Mouse (Mus musculus) cerebellum, adult 9-11 months (tissue): ENCODE results near the gene Lrmda.

Experiments used
- DNase-seq: peaks from one replicate; pipeline ENCODE4 v3.0.0; 2022

Gene Lrmda

DNA sequence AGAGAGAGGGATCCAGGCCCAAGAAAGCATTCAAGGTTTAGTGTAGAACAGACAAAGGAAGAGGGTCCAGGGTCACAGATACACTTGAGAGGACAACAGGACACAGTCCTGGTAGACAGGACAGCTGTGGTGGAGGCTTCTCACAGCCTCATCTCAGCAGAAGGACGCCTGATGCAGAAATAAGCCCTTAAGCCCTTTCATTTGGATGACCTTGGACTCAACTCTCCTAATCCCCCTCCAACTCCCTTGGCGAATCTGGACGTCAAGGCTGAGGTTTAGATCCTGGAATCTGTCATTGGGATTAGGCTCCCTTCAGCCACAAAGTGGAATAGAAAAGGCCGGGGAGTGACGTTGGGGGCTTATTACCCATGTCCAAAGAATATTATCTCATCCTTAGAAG, 589.1 kb downstream of the Lrmda start:
- DNase-seq: no peak

DNA sequence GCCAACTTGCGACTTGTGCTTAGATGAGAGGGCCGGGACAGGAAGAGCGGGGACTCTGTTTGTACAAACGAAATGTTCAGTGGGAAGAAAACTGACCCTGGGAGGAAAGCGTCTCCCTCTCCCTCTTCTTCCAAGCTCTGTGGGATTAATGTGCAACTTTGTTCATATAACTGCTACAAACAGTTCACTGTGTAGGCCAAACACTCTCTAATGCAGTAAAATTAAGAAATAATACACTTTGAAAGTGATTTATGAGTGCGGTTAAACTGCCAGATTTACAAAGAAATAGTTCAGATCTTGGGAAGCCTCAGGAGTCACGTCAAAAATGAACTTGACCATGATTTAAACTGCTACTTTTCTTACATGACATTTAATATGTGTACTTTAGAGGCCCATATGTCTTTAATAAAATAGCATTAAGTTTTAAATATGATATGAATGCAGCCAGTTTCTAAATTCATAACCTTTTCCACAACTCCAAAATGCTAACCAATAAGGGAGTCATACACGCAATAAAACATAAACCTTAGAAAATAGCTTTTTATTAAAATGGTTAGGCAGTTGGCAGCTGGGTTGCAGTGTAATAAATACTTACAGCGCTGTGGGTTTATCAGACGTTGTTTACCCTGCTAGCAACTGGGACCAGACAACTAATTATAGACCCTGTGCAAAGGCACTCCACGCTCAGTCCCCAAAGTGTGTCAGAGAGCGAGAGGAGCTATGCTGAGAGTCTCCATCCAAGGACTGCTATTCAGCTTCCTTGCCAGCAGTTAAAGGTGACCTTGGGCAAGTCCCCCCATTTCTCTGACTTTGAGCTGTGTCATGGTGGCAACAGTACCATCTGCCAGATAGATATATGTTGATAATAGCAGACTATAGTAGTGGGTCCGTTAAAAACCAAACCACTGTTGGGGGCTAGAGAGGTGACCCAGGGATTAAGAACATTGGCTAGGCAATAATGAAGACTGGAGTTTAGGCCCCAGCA, 590.0 kb downstream of the Lrmda start:
- DNase-seq: no peak

DNA sequence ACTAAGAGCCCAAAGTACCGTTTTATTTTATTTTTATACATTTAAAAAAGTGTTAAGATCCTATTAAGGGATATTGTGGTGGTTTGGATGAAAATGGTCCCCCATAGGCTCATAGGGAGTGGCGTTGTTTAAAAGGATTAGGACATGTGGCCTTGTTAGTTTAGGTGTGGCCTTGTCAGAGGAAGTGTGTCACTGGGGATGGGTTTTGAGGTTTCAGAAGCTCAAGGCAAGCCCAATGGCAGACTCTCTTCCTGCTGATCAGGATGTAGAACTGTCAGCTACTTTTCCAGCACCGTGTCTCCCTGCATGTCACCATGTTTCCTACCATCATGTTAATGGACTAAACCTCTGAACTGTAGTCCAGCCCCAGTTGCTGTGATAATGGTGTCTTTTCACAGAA, 591.5 kb downstream of the Lrmda start:
- no peak for DNase-seq

DNA sequence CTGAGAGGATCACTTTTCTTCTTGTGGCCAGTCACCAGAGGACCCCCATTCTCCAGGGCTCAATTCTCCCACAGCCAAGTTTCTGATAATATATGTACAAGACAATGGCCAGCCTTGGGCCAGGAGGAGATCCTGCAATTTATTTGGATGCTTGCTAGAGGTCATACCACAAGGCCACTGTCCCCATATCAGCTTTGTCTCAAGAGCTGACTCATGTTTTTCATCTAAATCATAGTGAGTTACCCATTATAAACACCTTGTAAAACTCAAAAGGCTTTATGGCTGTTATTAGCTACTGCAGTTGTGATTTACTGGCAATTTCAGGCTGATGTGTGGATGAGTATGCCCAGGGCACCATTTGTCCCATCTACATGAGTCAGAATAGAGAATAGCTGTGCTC, 600.7 kb downstream of the Lrmda start:
- DNase-seq: no peak

DNA sequence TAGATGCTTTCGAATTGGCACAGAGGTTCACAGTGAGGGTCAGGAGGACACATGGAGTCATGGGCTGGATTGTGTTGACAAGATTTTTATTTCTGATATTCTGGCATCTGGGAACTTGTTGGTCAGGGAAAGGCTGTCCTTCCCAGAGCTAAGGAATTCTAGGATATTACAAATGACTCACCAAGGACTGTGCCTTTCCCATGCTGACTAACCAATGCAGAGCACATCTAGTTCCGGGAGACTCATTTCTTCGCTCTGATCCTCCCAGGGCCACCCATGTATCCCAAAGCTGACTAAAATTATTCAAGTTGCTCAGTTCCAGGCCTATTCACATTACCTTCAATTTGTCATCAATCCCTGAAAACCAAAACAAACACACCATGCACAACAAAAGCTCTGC, 602.4 kb downstream of the Lrmda start:
- no peak for DNase-seq

- no peak for DNase-seq
These were observed 607.8 kb downstream of the Lrmda start for GRCm38 (mm10) chr14:22627105-22627829.

GRCm38 (mm10) chr14:22630361-22630867, 610.9 kb downstream of the Lrmda start:
- DNase-seq: no peak

DNA sequence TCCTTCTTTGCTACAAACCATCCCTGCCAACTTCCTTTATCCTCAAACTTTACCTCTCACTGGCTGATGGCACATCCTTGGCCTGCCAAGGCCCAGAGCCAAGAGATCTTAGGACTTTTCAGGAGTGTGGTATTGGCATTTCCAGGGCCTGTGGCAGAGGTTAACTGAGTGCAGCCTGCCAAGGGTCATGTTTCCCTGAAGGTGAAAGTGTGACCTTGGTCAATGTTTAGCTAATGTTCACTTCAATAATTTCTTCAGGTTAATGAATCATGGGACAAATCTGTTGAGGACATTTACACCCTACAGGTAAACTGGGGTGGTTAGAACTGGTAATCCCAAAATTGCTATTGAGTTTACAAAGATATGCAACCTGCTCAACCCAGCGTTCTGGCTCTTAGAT, 614.1 kb downstream of the Lrmda start:
- no peak for DNase-seq

- DNase-seq: no peak
These were observed 624.0 kb downstream of the Lrmda start for GRCm38 (mm10) chr14:22643494-22643893.

DNA sequence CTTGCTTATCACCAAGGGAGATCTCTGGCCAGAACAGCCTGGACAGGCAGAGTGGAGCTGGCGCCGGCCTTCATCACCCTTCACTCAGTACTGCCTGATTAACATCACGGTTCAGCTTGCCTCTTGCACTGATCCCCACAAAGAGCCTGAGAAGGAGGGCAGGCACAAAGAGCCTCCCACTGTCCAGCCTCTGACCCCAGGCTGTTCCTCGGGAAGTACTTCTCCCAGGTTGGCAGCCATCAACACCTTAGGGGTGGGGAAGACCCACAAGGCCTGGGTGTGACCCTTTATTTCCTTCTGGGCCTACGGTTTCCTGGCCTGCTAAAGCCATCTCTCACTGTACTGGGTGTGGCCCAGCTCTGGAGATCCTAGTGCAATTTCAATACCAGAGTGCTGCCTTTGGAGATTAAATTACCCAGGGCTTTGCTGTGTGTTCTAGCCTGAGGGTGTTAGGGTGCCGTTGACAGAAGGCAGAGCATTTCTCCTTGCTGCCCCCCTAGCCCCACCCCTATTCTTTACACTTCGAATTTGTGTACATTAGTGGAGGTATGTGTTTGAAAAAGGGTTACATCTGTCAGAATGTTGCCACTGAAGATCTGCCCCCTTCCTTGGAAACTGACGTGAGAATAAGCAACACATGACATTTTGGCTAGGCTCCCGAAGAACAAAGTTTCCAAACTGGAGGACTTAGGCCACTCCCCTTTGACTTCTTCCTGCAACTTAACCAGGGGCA, 628.5 kb downstream of the Lrmda start:
- no peak for DNase-seq

- no peak for DNase-seq
These were observed 629.9 kb downstream of the Lrmda start for GRCm38 (mm10) chr14:22649411-22649911.

DNA sequence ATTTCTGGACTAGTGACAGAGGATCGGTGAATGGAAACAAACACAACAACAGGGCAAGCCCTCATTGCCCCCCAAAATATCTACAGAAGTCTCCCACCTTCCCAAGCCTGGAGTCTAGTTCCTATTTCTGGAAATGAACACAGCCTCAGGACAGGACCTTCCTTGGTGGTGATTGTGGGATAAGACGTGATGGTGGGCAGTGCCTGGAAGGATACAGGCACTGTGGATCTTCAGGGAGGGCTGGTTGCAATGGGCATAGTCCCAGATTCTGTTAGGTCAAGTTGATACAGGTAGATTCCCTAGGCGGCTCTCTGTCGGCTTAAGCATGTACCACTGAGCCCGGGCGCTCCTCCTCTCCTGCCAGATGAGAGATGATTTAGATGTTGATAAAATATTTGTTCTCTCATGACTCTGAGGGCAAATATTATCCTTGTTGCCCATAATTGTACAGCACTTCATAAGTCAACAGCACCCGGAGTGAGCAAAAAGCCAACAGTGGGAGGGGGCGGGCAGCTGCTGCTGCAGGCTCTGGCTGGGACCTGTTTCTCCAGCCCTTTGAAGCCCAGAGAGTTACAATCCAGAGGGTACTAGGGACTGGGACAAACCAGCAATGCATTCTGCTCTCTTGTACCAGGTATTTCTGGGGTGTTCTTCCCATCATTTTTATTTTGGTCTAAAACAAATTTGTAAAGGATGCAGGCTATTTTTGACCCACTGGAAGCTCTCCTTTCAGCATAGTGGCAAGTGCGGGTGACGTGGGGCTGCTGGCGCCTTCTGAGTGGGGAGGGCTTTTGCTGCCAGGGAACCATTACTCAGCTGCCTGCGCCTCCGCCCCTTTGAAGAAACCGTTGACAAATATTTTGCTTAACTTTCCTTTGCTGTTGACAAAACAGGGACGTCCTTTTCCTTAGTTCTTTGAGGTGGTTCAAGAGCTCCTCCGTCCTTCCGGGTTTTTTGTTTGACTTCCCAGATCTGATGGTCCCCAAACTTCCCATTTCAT, 630.8 kb downstream of the Lrmda start:
- no peak for DNase-seq

DNA sequence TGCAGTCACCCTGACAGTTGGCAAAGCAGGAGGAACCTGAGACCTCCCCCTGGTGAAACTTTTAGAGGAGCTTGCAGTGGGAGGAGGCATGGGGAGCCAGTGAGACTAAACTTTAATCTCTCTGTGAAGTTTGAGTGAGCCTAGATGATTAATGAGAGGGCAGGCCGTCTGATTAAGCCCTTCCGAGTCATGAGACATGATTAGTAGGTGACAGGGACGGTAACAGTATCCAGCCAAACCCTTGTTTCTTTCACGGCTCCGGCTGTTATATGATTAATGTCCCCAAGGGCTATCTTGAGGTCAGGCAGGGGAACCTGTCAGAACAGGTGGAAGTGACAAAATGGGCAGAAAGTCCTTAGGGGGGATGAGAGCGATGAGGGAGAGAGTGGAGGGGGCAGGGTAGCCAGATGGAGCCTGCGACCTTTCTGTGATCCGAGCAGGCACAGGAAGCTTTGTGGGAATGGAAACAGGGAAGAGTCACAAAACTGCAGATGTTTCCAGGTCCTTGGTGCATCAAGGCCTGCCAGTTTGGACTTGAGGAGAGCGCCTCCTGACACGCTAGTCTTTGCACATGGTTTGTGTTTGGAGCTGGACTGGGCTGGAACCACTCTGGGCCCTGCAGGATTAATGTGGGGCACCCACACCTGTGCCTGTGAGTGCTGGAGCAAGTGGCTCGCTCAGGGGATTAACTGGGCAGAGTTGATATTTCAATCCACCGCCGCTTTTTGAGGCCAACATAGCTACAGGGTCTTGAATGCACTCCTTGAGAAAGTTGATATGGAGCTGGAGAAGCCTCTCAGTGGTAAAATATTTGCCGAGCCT, 631.8 kb downstream of the Lrmda start:
- no peak for DNase-seq

GRCm38 (mm10) chr14:22662496-22662895, 643.0 kb downstream of the Lrmda start:
- no peak for DNase-seq

GRCm38 (mm10) chr14:22666437-22666836, 646.9 kb downstream of the Lrmda start:
- no peak for DNase-seq

GRCm38 (mm10) chr14:22668302-22668701, 648.8 kb downstream of the Lrmda start:
- DNase-seq: no peak

- no peak for DNase-seq
These were observed 649.2 kb downstream of the Lrmda start for GRCm38 (mm10) chr14:22668711-22669110.

DNA sequence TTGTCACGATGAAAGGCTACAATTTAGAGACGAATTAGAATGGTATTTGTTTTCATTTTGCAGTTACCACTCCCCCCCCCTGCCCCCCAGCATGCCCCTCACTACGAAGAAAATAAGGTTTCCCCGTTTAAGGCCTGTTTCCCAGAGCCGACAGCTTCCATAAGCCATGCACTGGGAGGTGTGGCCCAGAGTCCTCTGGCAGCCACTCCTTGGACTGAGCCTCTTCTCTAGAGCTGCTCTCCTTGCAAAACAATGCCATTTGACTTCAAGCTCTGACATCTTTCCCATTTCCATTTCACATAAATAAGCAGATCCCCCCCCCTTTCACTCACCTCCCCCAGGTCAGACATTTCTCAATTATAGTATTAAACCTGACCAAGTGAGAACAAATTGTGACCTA, 654.1 kb downstream of the Lrmda start:
- DNase-seq: no peak

DNA sequence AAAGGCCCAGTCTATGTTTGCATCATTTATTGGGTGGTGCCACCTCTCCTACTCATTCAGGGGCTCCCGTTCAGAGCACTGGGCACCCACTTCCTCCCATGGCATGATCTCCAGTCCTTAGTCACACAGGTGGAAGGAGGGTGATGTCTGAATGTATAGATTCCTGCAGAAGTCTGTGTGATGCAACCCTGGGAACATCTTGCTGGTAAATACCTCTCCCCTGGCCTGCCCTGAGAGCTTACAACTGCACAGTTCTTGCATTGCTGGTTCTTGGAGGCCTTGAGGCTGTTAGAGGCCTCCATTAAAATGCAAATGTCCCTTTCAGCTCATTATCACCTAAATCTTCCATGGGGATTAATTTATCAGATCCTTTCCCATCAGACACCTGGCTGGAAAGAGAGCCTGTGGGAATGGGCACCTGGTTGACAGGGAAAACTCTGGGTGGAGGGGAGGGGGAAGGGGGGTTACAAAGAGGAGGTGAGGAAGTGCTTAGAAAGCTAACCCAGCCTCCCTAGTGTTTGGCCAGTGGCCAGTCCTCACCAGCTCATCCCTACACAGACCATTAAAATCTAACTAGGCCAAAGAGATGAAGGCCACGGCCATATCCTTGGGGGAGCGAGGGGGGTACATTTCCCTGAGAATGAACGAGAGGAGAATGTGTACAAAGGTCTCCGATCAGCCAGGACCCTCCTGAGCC, 659.6 kb downstream of the Lrmda start:
- no peak for DNase-seq
